Mouse (Mus musculus) stomach, postnatal 0 days (tissue): ENCODE data around the gene Slc39a7. TPM values are rescaled to one million over a fixed set of nuclear protein-coding genes. Genes with fewer than 3 reads are reported as not detected.
A peak's percentile ranks its signal among the peaks of the same experiment; 100 is the strongest.

Experiments used
- ATAC-seq: fragments of 200-750 bp; cut with Nextera tagmentation; 2 replicates; pipeline ENCODE4 v1.8.0; 2017; ENCODE audit not compliant: low FRiP score, low TSS enrichment
- DNase-seq: peaks from one replicate; pipeline ENCODE4 v3.0.0-alpha.2; 2016; ENCODE audit warnings: low spot score
- H3K27ac ChIP-seq: fragments of 300-500 bp; sonication (generic); replicated peaks from 2 replicates; pipeline ENCODE4 v1.5.1; 2014; ENCODE audit warnings: mild to moderate bottlenecking, control low read depth
- H3K27me3 ChIP-seq: fragments of 300-500 bp; sonication (generic); 2 replicates; pipeline ENCODE4 v1.6.1; 2014; ENCODE audit warnings: low read length; ENCODE audit not compliant: control insufficient read depth, insufficient read depth
- H3K36me3 ChIP-seq: fragments of 300-500 bp; sonication (generic); 2 replicates; pipeline ENCODE4 v1.6.1; 2014; ENCODE audit warnings: low read length, mixed read lengths; ENCODE audit not compliant: control insufficient read depth, insufficient read depth
- H3K4me1 ChIP-seq: fragments of 300-500 bp; sonication (generic); replicated peaks from 2 replicates; pipeline ENCODE4 v1.6.1; 2014; ENCODE audit warnings: antibody characterized with exemption; ENCODE audit not compliant: control insufficient read depth, insufficient read depth
- H3K4me2 ChIP-seq: fragments of 300-500 bp; sonication (generic); replicated peaks from 2 replicates; pipeline ENCODE4 v1.6.1; 2014; ENCODE audit warnings: low read depth, mild to moderate bottlenecking, control low read depth, moderate library complexity
- H3K4me3 ChIP-seq: fragments of 300-500 bp; sonication (generic); 2 replicates; pipeline ENCODE4 v1.5.1; 2014; ENCODE audit warnings: low read depth, low read length, control low read depth
- H3K9ac ChIP-seq: fragments of 300-500 bp; sonication (generic); 2 replicates; pipeline ENCODE4 v1.6.1; 2014; ENCODE audit warnings: mild to moderate bottlenecking, low read length, control low read depth, mixed read lengths
- H3K9me3 ChIP-seq: fragments of 300-500 bp; sonication (generic); 2 replicates; pipeline ENCODE4 v1.6.1; 2016; ENCODE audit warnings: low read length; ENCODE audit not compliant: control insufficient read depth
- CTCF ChIP-seq: IDR thresholded peaks from 2 replicates; pipeline ENCODE4 v1.5.1; 2016; ENCODE audit warnings: antibody characterized with exemption, low read depth, mild to moderate bottlenecking, moderate library complexity
- EP300 ChIP-seq: optimal IDR thresholded peaks from 2 replicates; pipeline ENCODE3; 2016; ENCODE audit warnings: antibody characterized with exemption
- WGBS: fragments of 180-500 bp; shearing (Covaris S2); extraction: QIAGEN DNeasy Blood & Tissue Kit; methylation state at CpG from one replicate; pipeline ENCODE4 v1.1.7; 2014; 5-methylcytosine and 5-hydroxymethylcytosine counted together
- polyA plus RNA-seq: library from polyadenylated mRNA; unstranded; fragments of >200 nt; fragmentation: Nextera tagmentation; extraction: Ambion mirVana; gene quantifications from 2 replicates; pipeline ENCODE4 v1.2.1, GENCODE M21; 2015

The Slc39a7 gene
- polyA plus RNA-seq, 1 experiment from 2014 or later, result 118 TPM

DNA sequence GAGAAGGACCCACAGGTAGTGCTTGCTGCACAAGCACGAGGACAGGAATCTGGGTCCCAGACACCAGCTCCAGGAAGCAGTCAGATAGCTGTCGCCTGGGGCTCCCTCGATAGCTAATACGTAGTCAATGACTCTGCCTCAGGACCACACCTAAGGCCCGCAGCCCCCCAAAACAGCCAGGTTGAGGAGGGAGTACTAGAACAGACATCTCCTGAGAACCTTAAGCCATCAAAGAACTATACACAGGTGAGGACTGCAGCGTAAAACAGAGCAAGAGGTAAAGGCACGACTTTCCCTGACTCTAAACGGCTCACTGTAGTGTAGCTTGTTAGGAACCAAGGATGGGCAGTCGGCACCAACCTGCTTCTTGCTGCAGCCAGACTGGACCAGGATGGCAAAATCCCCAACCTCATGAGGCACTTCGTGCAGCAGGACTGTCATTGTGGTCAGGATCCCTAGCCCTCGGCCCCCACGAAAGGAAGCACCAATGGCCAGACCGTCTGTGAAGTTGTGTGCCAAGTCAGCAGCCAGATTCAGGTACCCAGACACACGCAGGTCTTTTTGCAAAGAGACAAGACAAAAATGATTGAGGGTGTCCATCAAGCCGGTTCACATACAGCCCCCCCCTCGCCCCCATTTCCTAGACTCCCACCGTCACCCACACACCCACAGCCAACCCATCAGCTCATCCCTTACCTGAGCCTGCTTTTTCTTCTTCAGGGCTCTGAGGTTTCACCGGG, 2.2 kb downstream of the Slc39a7 start:
- H3K4me1 ChIP-seq, result peaks cover 7% of the 10 kb centered on the region
- 88% methylated on average over 18 of the region's 18 CpGs for WGBS

DNA sequence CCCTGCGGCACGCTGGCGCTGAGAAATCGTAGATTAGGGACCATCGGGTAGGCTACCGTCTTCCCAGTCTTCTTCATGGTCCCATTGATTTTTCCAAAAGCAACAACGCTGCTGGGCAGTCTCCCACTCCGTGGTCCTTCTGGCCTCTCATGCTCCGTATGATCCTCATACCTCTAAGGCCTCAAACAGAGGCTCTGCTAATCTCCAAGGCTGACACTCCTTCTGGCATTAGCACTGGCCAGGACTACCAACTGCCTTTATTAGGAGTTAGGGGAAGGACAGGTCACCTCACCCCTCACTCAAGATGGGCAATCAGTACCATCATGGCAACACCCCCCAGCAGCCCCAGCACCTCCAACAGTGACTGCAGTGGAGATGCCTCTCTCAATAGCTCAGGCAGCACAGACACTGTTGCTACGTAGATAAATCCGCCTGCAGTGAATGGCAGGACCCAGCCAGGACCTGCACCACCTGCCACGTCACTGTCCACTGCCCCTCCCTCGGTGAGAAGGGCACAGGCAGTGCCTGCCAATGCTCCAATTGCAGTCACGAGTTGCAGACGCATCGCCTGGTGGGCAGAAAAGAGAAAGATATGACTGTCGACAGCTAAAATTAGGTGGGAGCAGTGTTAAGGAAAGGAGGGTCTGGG, 2.9 kb downstream of the Slc39a7 start:
- H3K4me3 ChIP-seq, result no peak overlapping the region
- peaks cover 17% of the 10 kb centered on the region for H3K36me3 ChIP-seq
- no peak overlapping the region; the same call in 1 of the 2 replicates for H3K4me2 ChIP-seq
- H3K9me3 ChIP-seq, result no peaks in the 10 kb centered on the region
- peaks cover 7% of the 10 kb centered on the region for H3K4me1 ChIP-seq
- whole genome bisulfite sequencing, result 72% methylated on average over 17 of the region's 17 CpGs
- ATAC-seq (no peak), DNase-seq (no peak)
- H3K27me3 ChIP-seq, result no peaks in the 10 kb centered on the region
- no peak for TF ChIP-seq CTCF
- no peak for TF ChIP-seq EP300
- H3K27ac ChIP-seq, result no peak overlapping the region
- no peak overlapping the region for H3K9ac ChIP-seq

More for the DNA sequence above, 2.2 kb downstream of the Slc39a7 start:
- H3K9me3 ChIP-seq, result no peaks in the 10 kb centered on the region
- no peak overlapping the region for H3K27ac ChIP-seq
- no peak overlapping the region for H3K4me3 ChIP-seq
- peak overlapping the region; percentile 93; the same call in 1 of the 2 replicates for H3K4me2 ChIP-seq
- H3K36me3 ChIP-seq, result peaks cover 17% of the 10 kb centered on the region
- H3K27me3 ChIP-seq, result no peaks in the 10 kb centered on the region
- ATAC-seq, result no peak
- no peak overlapping the region for H3K9ac ChIP-seq
- TF ChIP-seq CTCF (no peak), EP300 (no peak)
- DNase-seq, result peak; percentile 13

GRCm38 (mm10) chr17:34027656-34028223, 3.7 kb downstream of the Slc39a7 start, which contains the start of gene H2-Ke6:
H2-Ke6 (minus strand) TSS chr17:34028060.
- H3K27me3 ChIP-seq, result no peaks in the 10 kb centered on the region
- peak within 1 kb of the TSS; percentile 64 for H3K9ac ChIP-seq
- H3K4me3 ChIP-seq, result peak within 1 kb of the TSS; percentile 64
- DNase-seq, result peak; percentile 92
- H3K36me3 ChIP-seq, result peaks cover 19% of the 10 kb centered on the region
- under 1% methylated on average over 49 of the region's 49 CpGs for WGBS
- H3K4me1 ChIP-seq, result peaks cover 7% of the 10 kb centered on the region
- no peaks in the 10 kb centered on the region for H3K9me3 ChIP-seq
- H3K27ac ChIP-seq, result peak within 1 kb of the TSS; percentile 71
- TF ChIP-seq EP300 (no peak), CTCF (peak; percentile 51)
- ATAC-seq, result peak; percentile 63
- peak within 1 kb of the TSS; percentile 92 for H3K4me2 ChIP-seq

- Histone ChIP-seq H3K27me3 (no peaks in the 10 kb centered on the region), H3K27ac (peak overlapping the region; percentile 71), H3K9ac (peak overlapping the region; percentile 64), H3K4me1 (peaks cover 7% of the 10 kb centered on the region), H3K4me2 (peak overlapping the region; percentile 92), H3K36me3 (peaks cover 19% of the 10 kb centered on the region), H3K4me3 (peak overlapping the region; percentile 64), H3K9me3 (no peaks in the 10 kb centered on the region)
- no peak for TF ChIP-seq EP300
- TF ChIP-seq CTCF, result no peak
- DNase-seq, result peak; percentile 30
- 14% methylated on average over 36 of the region's 36 CpGs for WGBS
- no peak for ATAC-seq
These were observed 4.4 kb downstream of the Slc39a7 start for GRCm38 (mm10) chr17:34026917-34027655.

DNA sequence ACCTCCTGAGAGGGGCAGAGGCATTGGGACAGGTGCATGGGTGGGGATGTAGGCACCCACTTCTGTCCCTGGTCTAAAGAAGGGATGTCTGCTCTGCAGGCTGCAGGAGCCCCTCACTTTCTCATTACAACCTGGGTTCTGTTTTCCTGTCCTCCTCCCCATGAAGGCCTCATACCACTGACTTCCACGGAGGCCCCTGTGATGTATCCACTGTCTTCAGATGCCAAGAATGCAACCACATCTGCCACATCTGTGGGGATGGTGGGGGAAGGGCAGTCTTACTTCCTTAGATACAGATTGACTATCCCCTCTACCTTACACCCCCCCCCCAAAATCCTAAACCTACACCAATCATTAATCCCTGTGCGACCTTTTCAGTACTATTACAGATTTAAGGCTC, 5.3 kb downstream of the Slc39a7 start:
- H3K4me3 ChIP-seq, result no peak overlapping the region
- H3K9ac ChIP-seq, result no peak overlapping the region; the same call in 1 of the 2 replicates
- H3K4me1 ChIP-seq, result peaks cover 7% of the 10 kb centered on the region
- ATAC-seq (no peak), DNase-seq (no peak)
- 57% methylated on average over 2 of the region's 2 CpGs for WGBS
- H3K4me2 ChIP-seq, result no peak overlapping the region
- no peak overlapping the region for H3K27ac ChIP-seq
- no peak for TF ChIP-seq CTCF
- no peaks in the 10 kb centered on the region for H3K9me3 ChIP-seq
- H3K36me3 ChIP-seq, result peaks cover 19% of the 10 kb centered on the region
- no peaks in the 10 kb centered on the region for H3K27me3 ChIP-seq
